ENCODE assay signal across 8 mouse cellular contexts in genomic region chr14:25710073-25710472, GRCm38 (mm10). TPM values are rescaled to one million over a fixed set of nuclear protein-coding genes. Genes with fewer than 3 reads are reported as not detected.
DNase-seq lines count a peak whose midpoint lies in the region; ATAC-seq and TF ChIP-seq lines count a peak whose summit lies in the region.

No protein-coding gene starts in this region.

- no peak for ATAC-seq in kidney, postnatal 0 days (replicated peaks; ENCODE audit: low FRiP score, low read depth)
- peak; percentile 36 for ATAC-seq in intestine, embryonic 16.5 days
- ATAC-seq in stomach, embryonic 14.5 days (ENCODE audit: insufficient number of reproducible peaks, insufficient read depth, low FRiP score, low read depth): 0 out of 2 replicates have a peak, but pooled peaks have one; percentile 24
- no peak for ATAC-seq in midbrain, embryonic 16.5 days

- WGBS in kidney, postnatal 0 days: 33% methylated on average over 4 of the region's 4 CpGs
- 25% methylated on average over 4 of the region's 4 CpGs for WGBS in intestine, embryonic 16.5 days
- WGBS in stomach, embryonic 14.5 days: 23% methylated on average over 4 of the region's 4 CpGs
- 91% methylated on average over 4 of the region's 4 CpGs for WGBS in thymus, adult 2 months
- 73% methylated on average over 4 of the region's 4 CpGs for WGBS in midbrain, embryonic 16.5 days

- no peak overlapping the region for H3K9ac ChIP-seq in kidney, postnatal 0 days (ENCODE audit: low read depth, low read length)
- H3K9ac ChIP-seq in intestine, embryonic 16.5 days (ENCODE audit: low read depth, low read length): peak overlapping the region; percentile 5; the same call in 1 of the 2 replicates
- H3K9ac ChIP-seq in stomach, embryonic 14.5 days (replicated peaks; ENCODE audit: low read depth, low read length): no peak overlapping the region
- no peak overlapping the region for H3K9ac ChIP-seq in midbrain, embryonic 16.5 days (ENCODE audit: low read depth, low read length)

- TF ChIP-seq POLR2A in thymus, adult 2 months (IDR thresholded peaks at IDR 0.05; ENCODE audit: control insufficient read depth, extremely low read depth, insufficient read depth, low read length, poor library complexity): no peak

- no peaks in the 10 kb centered on the region for H3K36me3 ChIP-seq in kidney, postnatal 0 days (ENCODE audit: insufficient read depth, low read length)
- no peaks in the 10 kb centered on the region; the same call in 1 of the 2 replicates for H3K36me3 ChIP-seq in intestine, embryonic 16.5 days (ENCODE audit: control insufficient read depth, insufficient read depth, low read length)
- peaks cover 7% of the 10 kb centered on the region for H3K36me3 ChIP-seq in stomach, embryonic 14.5 days (ENCODE audit: control insufficient read depth, insufficient read depth, low read length)
- no peaks in the 10 kb centered on the region for H3K36me3 ChIP-seq in thymus, adult 2 months (ENCODE audit: control insufficient read depth, insufficient read depth, low read length)
- no peaks in the 10 kb centered on the region for H3K36me3 ChIP-seq in midbrain, embryonic 16.5 days (ENCODE audit: control insufficient read depth, insufficient read depth, low read length)

- DNase-seq in kidney, postnatal 0 days (ENCODE audit: low spot score): peak; percentile 60
- no peak for DNase-seq in kidney, postnatal 25 days
- peak; percentile 53 for DNase-seq in gastrocnemius, postnatal 25 days
- DNase-seq in thymus, adult 2 months: no peak
- DNase-seq in layer of hippocampus, adult 2 months (ENCODE audit: low spot score in 2 of 2): no peak

- no peaks in the 10 kb centered on the region for H3K27me3 ChIP-seq in kidney, postnatal 0 days (ENCODE audit: insufficient read depth, low read length)
- no peaks in the 10 kb centered on the region for H3K27me3 ChIP-seq in intestine, embryonic 16.5 days (replicated peaks; ENCODE audit: control insufficient read depth, insufficient read depth, low read length)
- H3K27me3 ChIP-seq in stomach, embryonic 14.5 days (ENCODE audit: control insufficient read depth, insufficient read depth, low read length): no peaks in the 10 kb centered on the region
- H3K27me3 ChIP-seq in thymus, adult 2 months (ENCODE audit: control insufficient read depth, insufficient read depth, low read length): no peaks in the 10 kb centered on the region
- no peaks in the 10 kb centered on the region for H3K27me3 ChIP-seq in midbrain, embryonic 16.5 days (ENCODE audit: control insufficient read depth, insufficient read depth, low read depth, low read length)

- no peak overlapping the region for H3K27ac ChIP-seq in kidney, postnatal 0 days
- peak overlapping the region; percentile 20 for H3K27ac ChIP-seq in intestine, embryonic 16.5 days (ENCODE audit: low read length)
- H3K27ac ChIP-seq in stomach, embryonic 14.5 days (ENCODE audit: low read length): peak overlapping the region; percentile 71
- no peak overlapping the region for H3K27ac ChIP-seq in thymus, adult 2 months (ENCODE audit: control insufficient read depth, insufficient read depth, low read length)
- H3K27ac ChIP-seq in layer of hippocampus, adult 2 months: no peak overlapping the region
- no peak overlapping the region for H3K27ac ChIP-seq in midbrain, embryonic 16.5 days (ENCODE audit: low read length)

- no peak overlapping the region for H3K4me2 ChIP-seq in kidney, postnatal 0 days (ENCODE audit: low read length)
- no peak overlapping the region for H3K4me2 ChIP-seq in intestine, embryonic 16.5 days (ENCODE audit: low read depth, low read length)
- H3K4me2 ChIP-seq in stomach, embryonic 14.5 days (replicated peaks; ENCODE audit: low read depth, low read length): no peak overlapping the region
- no peak overlapping the region for H3K4me2 ChIP-seq in midbrain, embryonic 16.5 days (ENCODE audit: low read length)

- no peak for TF ChIP-seq CTCF in kidney, postnatal 0 days (IDR thresholded peaks at IDR 0.05; ENCODE audit: low read depth)
- no peak for TF ChIP-seq CTCF in thymus, adult 2 months (IDR thresholded peaks at IDR 0.05; ENCODE audit: borderline replicate concordance, control insufficient read depth, extremely low read depth, insufficient read depth, low read length, poor library complexity)
- no peak for TF ChIP-seq CTCF in layer of hippocampus, adult 2 months (conservative IDR thresholded peaks at IDR 0.05)

- H3K4me3 ChIP-seq in kidney, postnatal 0 days (replicated peaks; ENCODE audit: low read depth, low read length): no peak overlapping the region
- no peak overlapping the region for H3K4me3 ChIP-seq in intestine, embryonic 16.5 days (ENCODE audit: low read length)
- no peak overlapping the region for H3K4me3 ChIP-seq in stomach, embryonic 14.5 days (ENCODE audit: low read depth, low read length)
- H3K4me3 ChIP-seq in thymus, adult 2 months (ENCODE audit: control insufficient read depth, insufficient read depth, low read length): no peak overlapping the region
- H3K4me3 ChIP-seq in layer of hippocampus, adult 2 months: no peak overlapping the region
- no peak overlapping the region for H3K4me3 ChIP-seq in midbrain, embryonic 16.5 days (ENCODE audit: low read depth, low read length)

- no peaks in the 10 kb centered on the region for H3K9me3 ChIP-seq in kidney, postnatal 0 days (replicated peaks; ENCODE audit: low read length)
- H3K9me3 ChIP-seq in intestine, embryonic 16.5 days (ENCODE audit: control insufficient read depth, low read length): no peaks in the 10 kb centered on the region
- no peaks in the 10 kb centered on the region for H3K9me3 ChIP-seq in stomach, embryonic 14.5 days (ENCODE audit: control insufficient read depth, low read depth, low read length)
- H3K9me3 ChIP-seq in midbrain, embryonic 16.5 days (replicated peaks; ENCODE audit: control insufficient read depth, low read length, poor library complexity, severe bottlenecking): no peaks in the 10 kb centered on the region

- H3K4me1 ChIP-seq in kidney, postnatal 0 days (replicated peaks; ENCODE audit: insufficient read depth, low read length): peaks cover 24% of the 10 kb centered on the region
- H3K4me1 ChIP-seq in intestine, embryonic 16.5 days (ENCODE audit: control insufficient read depth, insufficient read depth, low read length): peaks cover 45% of the 10 kb centered on the region
- H3K4me1 ChIP-seq in stomach, embryonic 14.5 days (ENCODE audit: control insufficient read depth, insufficient read depth, low read length): peaks cover 42% of the 10 kb centered on the region
- H3K4me1 ChIP-seq in thymus, adult 2 months (replicated peaks; ENCODE audit: control insufficient read depth, insufficient read depth, low read length): peaks cover 12% of the 10 kb centered on the region
- no peaks in the 10 kb centered on the region for H3K4me1 ChIP-seq in midbrain, embryonic 16.5 days (ENCODE audit: control insufficient read depth, insufficient read depth, low read length)

RNA-seq across cellular contexts. Expression of gene Ppif, which starts 16.1 kb away (rescaled TPM):
- 56.5 and 61.2 TPM in 2 replicates for polyA plus RNA-seq in kidney, postnatal 0 days (2015; fragmentation: Nextera tagmentation; extraction: Ambion mirVana)
- total RNA-seq in gastrocnemius, postnatal 25 days (2021): 10 to 100 TPM; 39.9 to 51.1 TPM
- polyA plus RNA-seq in intestine, embryonic 16.5 days (2015; fragmentation: Nextera tagmentation; extraction: Ambion mirVana): 125 and 134 TPM in 2 replicates
- polyA plus RNA-seq in stomach, embryonic 14.5 days (2014; fragmentation: Nextera tagmentation; extraction: Ambion mirVana): 48.1 and 48.3 TPM in 2 replicates
- polyA plus RNA-seq in thymus, adult 2 months (2012; rRNA removed): 105 and 108 TPM in 2 replicates
- 10 to 100 TPM; 27.4 to 34.2 TPM for total RNA-seq in layer of hippocampus, adult 2 months (2021)
- polyA plus RNA-seq in midbrain, embryonic 16.5 days (2015; fragmentation: Nextera tagmentation; extraction: Ambion mirVana): 29.6 and 40.3 TPM in 2 replicates

RNA-seq across cellular contexts. Expression of gene Zcchc24, which starts 58.8 kb away (rescaled TPM):
- 15.7 and 15.9 TPM in 2 replicates for polyA plus RNA-seq in kidney, postnatal 0 days (2015; fragmentation: Nextera tagmentation; extraction: Ambion mirVana)
- total RNA-seq in gastrocnemius, postnatal 25 days (2021): 10 to 100 TPM; 41.5 to 45.0 TPM
- 9.1 and 10.0 TPM in 2 replicates for polyA plus RNA-seq in intestine, embryonic 16.5 days (2015; fragmentation: Nextera tagmentation; extraction: Ambion mirVana)
- 29.5 and 32.4 TPM in 2 replicates for polyA plus RNA-seq in stomach, embryonic 14.5 days (2014; fragmentation: Nextera tagmentation; extraction: Ambion mirVana)
- polyA plus RNA-seq in thymus, adult 2 months (2012; rRNA removed): 26.2 and 28.9 TPM in 2 replicates
- 10 to 100 TPM; 56.4 to 58.5 TPM for total RNA-seq in layer of hippocampus, adult 2 months (2021)
- 11.0 and 12.2 TPM in 2 replicates for polyA plus RNA-seq in midbrain, embryonic 16.5 days (2015; fragmentation: Nextera tagmentation; extraction: Ambion mirVana)

Comparison
In these comparisons a context has a peak if more than half of its experiments do, and no peak if none do; other contexts are left out.
1. DNase-seq: peak in kidney, postnatal 0 days (single experiment) and gastrocnemius, postnatal 25 days (single experiment); none in kidney, postnatal 25 days (0 of 2), thymus, adult 2 months (single experiment) and layer of hippocampus, adult 2 months (0 of 2).
2. ATAC-seq: peak in intestine, embryonic 16.5 days (single experiment) and stomach, embryonic 14.5 days (single experiment); none in kidney, postnatal 0 days (single experiment) and midbrain, embryonic 16.5 days (single experiment).
3. H3K27ac ChIP-seq: peak in intestine, embryonic 16.5 days (single experiment) and stomach, embryonic 14.5 days (single experiment); none in kidney, postnatal 0 days (single experiment), thymus, adult 2 months (single experiment), layer of hippocampus, adult 2 months (single experiment) and midbrain, embryonic 16.5 days (single experiment).